Mouse (Mus musculus): ENCODE measurements around the gene 4922502D21Rik. TPM values are rescaled to one million over a fixed set of nuclear protein-coding genes. Genes with fewer than 3 reads are reported as not detected.

The 4922502D21Rik gene
- polyA plus RNA-seq, 1 experiment from 2014 or later, result not detected

GRCm38 (mm10) chr6:129288708-129289107 is 42.9 kb downstream of the 4922502D21Rik start:
- Histone ChIP-seq H3K27me3 (ENCODE audit: control insufficient read depth, insufficient read depth, low read length) (no peaks in the 10 kb centered on the region), H3K4me3 (ENCODE audit: low read depth, low read length) (no peak overlapping the region), H3K4me2 (ENCODE audit: low read depth, low read length) (no peak overlapping the region), H3K36me3 (replicated peaks; ENCODE audit: control insufficient read depth, insufficient read depth, low read depth, low read length) (no peaks in the 10 kb centered on the region), H3K9ac (replicated peaks; ENCODE audit: low read length) (no peak overlapping the region), H3K9me3 (replicated peaks; ENCODE audit: control insufficient read depth, low read length) (no peaks in the 10 kb centered on the region), H3K4me1 (ENCODE audit: control insufficient read depth, insufficient read depth, low read length) (no peaks in the 10 kb centered on the region), H3K27ac (replicated peaks; ENCODE audit: low read depth, low read length) (no peak overlapping the region)
- DNase-seq (ENCODE audit: low spot score), result no peak
- ATAC-seq (replicated peaks; ENCODE audit: insufficient number of reproducible peaks, low FRiP score, low TSS enrichment, low read depth), result no peak

DNA sequence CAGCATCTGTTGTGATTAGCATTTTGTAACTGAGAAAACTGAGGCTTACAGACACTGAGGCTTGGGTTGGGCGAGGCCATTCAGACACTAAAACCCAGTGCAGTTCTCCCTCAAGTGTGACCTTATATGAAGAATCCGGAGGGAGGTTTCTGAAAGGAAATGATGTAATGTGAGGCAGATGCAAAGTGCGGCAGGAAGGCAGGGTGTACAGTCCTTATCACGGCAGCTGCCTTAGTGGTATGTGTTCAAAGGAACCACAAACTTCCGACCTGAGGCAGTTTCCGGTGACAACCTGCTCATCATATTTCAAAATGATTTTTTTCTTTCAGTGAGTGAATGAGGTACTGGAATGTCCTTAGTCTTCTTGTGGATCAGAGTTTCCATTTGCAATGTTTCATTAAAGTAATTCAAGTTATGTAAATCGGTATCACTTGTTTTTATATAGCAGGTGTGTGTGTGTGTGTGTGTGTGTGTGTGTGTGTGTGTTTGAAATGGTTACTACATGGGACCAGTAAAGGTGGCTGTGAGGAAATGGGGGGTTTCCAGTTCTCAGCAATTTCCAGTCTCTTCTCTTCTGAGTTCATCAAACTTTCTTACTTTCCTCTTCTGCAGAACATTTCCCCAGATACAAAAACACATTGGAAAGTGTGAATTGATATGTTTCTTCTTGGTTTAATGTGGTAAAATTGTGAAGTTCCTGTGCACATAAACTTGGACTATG is 47.1 kb downstream of the 4922502D21Rik start:
- WGBS, result 82% methylated on average over 7 of the region's 7 CpGs
- no peak overlapping the region for H3K4me2 ChIP-seq (ENCODE audit: low read depth, low read length)
- no peaks in the 10 kb centered on the region for H3K4me1 ChIP-seq (ENCODE audit: control insufficient read depth, insufficient read depth, low read length)
- no peak overlapping the region for H3K4me3 ChIP-seq (ENCODE audit: low read depth, low read length)
- no peak overlapping the region for H3K9ac ChIP-seq (replicated peaks; ENCODE audit: low read length)
- H3K36me3 ChIP-seq (replicated peaks; ENCODE audit: control insufficient read depth, insufficient read depth, low read depth, low read length), result no peaks in the 10 kb centered on the region
- ATAC-seq (replicated peaks; ENCODE audit: insufficient number of reproducible peaks, low FRiP score, low TSS enrichment, low read depth) (no peak), DNase-seq (ENCODE audit: low spot score) (no peak)
- no peaks in the 10 kb centered on the region for H3K9me3 ChIP-seq (replicated peaks; ENCODE audit: control insufficient read depth, low read length)
- H3K27ac ChIP-seq (replicated peaks; ENCODE audit: low read depth, low read length), result no peak overlapping the region
- H3K27me3 ChIP-seq (ENCODE audit: control insufficient read depth, insufficient read depth, low read length), result no peaks in the 10 kb centered on the region

DNA sequence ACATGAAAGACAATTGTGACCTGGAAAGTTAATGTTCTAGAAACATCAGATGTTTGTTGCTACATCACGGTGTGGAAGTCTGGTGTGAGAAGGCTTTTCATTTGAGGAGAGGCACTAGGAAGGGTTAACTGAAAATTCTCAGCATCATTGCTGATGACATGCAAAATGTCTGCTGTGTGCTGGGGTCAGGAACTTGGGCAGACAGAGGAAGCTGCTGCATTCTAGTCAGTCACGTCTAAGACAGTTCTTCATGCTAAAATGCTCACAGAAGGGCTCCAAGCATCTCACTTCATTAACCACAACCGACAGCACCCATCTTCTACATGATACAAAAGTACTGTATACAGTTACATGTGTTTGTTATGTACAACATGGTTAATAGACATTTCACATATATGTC is 48.3 kb downstream of the 4922502D21Rik start:
- WGBS, result 67% methylated on average over 3 of the region's 3 CpGs
- no peak overlapping the region for H3K27ac ChIP-seq (replicated peaks; ENCODE audit: low read depth, low read length)
- no peak for ATAC-seq (replicated peaks; ENCODE audit: insufficient number of reproducible peaks, low FRiP score, low TSS enrichment, low read depth)

GRCm38 (mm10) chr6:129276483-129276882 is 55.1 kb downstream of the 4922502D21Rik start:
- no peak for DNase-seq (ENCODE audit: low spot score)
- Histone ChIP-seq H3K9me3 (replicated peaks; ENCODE audit: control insufficient read depth, low read length) (no peaks in the 10 kb centered on the region), H3K27ac (replicated peaks; ENCODE audit: low read depth, low read length) (no peak overlapping the region), H3K9ac (replicated peaks; ENCODE audit: low read length) (no peak overlapping the region), H3K4me2 (ENCODE audit: low read depth, low read length) (no peak overlapping the region), H3K27me3 (ENCODE audit: control insufficient read depth, insufficient read depth, low read length) (no peaks in the 10 kb centered on the region), H3K36me3 (replicated peaks; ENCODE audit: control insufficient read depth, insufficient read depth, low read depth, low read length) (no peaks in the 10 kb centered on the region), H3K4me1 (ENCODE audit: control insufficient read depth, insufficient read depth, low read length) (no peaks in the 10 kb centered on the region), H3K4me3 (ENCODE audit: low read depth, low read length) (no peak overlapping the region)
- no peak for ATAC-seq (replicated peaks; ENCODE audit: insufficient number of reproducible peaks, low FRiP score, low TSS enrichment, low read depth)
- 95% methylated on average over 2 of the region's 2 CpGs for WGBS

More for the DNA sequence above, 48.3 kb downstream of the 4922502D21Rik start:
- no peaks in the 10 kb centered on the region for H3K27me3 ChIP-seq (ENCODE audit: control insufficient read depth, insufficient read depth, low read length)
- no peak overlapping the region for H3K4me2 ChIP-seq (ENCODE audit: low read depth, low read length)
- no peak overlapping the region for H3K9ac ChIP-seq (replicated peaks; ENCODE audit: low read length)
- no peaks in the 10 kb centered on the region for H3K4me1 ChIP-seq (ENCODE audit: control insufficient read depth, insufficient read depth, low read length)
- no peaks in the 10 kb centered on the region for H3K36me3 ChIP-seq (replicated peaks; ENCODE audit: control insufficient read depth, insufficient read depth, low read depth, low read length)
- no peak for DNase-seq (ENCODE audit: low spot score)
- no peak overlapping the region for H3K4me3 ChIP-seq (ENCODE audit: low read depth, low read length)
- no peaks in the 10 kb centered on the region for H3K9me3 ChIP-seq (replicated peaks; ENCODE audit: control insufficient read depth, low read length)

GRCm38 (mm10) chr6:129275624-129276203 is 55.9 kb downstream of the 4922502D21Rik start:
- no peak for DNase-seq (ENCODE audit: low spot score)

DNA sequence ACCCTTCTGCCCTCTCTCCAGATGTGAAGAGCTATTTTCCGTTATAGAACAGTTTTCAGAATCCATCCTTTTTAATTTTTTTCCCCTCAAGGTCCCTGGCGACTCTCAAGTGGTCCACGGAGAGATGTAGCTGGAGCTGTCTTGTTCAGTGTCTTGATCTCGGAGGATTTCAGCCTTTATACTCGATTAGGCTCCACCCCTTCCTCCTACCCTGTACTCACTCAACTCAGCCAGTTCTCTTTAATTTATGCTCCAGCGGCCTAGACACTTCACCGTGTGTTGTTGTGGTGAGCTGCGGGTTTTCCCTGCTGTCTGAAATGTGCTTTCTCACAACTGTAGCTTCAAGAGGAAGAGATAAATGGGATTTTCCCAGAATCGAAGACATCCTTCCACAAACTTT is 56.4 kb downstream of the 4922502D21Rik start, which contains the start of gene Cd69:
Cd69 (minus strand) TSS at position 217 of the 400 bp plus-strand sequence.
- 77% methylated on average over 9 of the region's 9 CpGs for WGBS

More at GRCm38 (mm10) chr6:129275624-129276203, 55.9 kb downstream of the 4922502D21Rik start:
- no peak overlapping the region for H3K4me2 ChIP-seq (ENCODE audit: low read depth, low read length)
- H3K27me3 ChIP-seq (ENCODE audit: control insufficient read depth, insufficient read depth, low read length), result no peaks in the 10 kb centered on the region
- H3K4me1 ChIP-seq (ENCODE audit: control insufficient read depth, insufficient read depth, low read length), result no peaks in the 10 kb centered on the region
- 55% methylated on average over 3 of the region's 3 CpGs for WGBS
- H3K9me3 ChIP-seq (replicated peaks; ENCODE audit: control insufficient read depth, low read length), result no peaks in the 10 kb centered on the region
- no peak overlapping the region for H3K27ac ChIP-seq (replicated peaks; ENCODE audit: low read depth, low read length)
- H3K36me3 ChIP-seq (replicated peaks; ENCODE audit: control insufficient read depth, insufficient read depth, low read depth, low read length), result no peaks in the 10 kb centered on the region
- no peak overlapping the region for H3K9ac ChIP-seq (replicated peaks; ENCODE audit: low read length)
- no peak for ATAC-seq (replicated peaks; ENCODE audit: insufficient number of reproducible peaks, low FRiP score, low TSS enrichment, low read depth)
- H3K4me3 ChIP-seq (ENCODE audit: low read depth, low read length), result no peak overlapping the region

DNA sequence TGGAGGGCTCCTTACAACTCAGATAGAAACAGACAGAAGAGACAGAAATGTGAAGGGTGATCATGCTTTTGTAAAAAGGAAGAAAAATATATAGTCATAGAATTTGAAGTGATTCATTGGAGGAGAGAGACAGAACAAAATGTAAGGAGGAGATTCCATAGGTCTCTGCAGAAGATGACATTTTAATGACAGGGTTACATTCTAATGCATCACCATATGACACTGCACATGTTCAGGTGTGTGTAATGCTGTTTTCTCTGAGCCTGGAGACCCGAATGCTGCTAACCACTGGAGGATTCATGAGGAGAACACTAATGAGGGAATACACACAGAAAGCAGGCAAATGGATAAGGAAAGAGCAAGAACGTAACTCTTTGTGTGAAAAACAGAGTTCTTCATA is 57.1 kb downstream of the 4922502D21Rik start:
- 84% methylated on average over 2 of the region's 2 CpGs for WGBS
- Histone ChIP-seq H3K4me2 (ENCODE audit: low read depth, low read length) (no peak overlapping the region), H3K9me3 (replicated peaks; ENCODE audit: control insufficient read depth, low read length) (no peaks in the 10 kb centered on the region), H3K9ac (replicated peaks; ENCODE audit: low read length) (no peak overlapping the region), H3K27me3 (ENCODE audit: control insufficient read depth, insufficient read depth, low read length) (no peaks in the 10 kb centered on the region), H3K27ac (replicated peaks; ENCODE audit: low read depth, low read length) (no peak overlapping the region), H3K4me3 (ENCODE audit: low read depth, low read length) (no peak overlapping the region), H3K36me3 (replicated peaks; ENCODE audit: control insufficient read depth, insufficient read depth, low read depth, low read length) (no peaks in the 10 kb centered on the region), H3K4me1 (ENCODE audit: control insufficient read depth, insufficient read depth, low read length) (no peaks in the 10 kb centered on the region)
- DNase-seq (ENCODE audit: low spot score) (no peak), ATAC-seq (replicated peaks; ENCODE audit: insufficient number of reproducible peaks, low FRiP score, low TSS enrichment, low read depth) (no peak)

More for the DNA sequence above, 56.4 kb downstream of the 4922502D21Rik start, which contains the start of gene Cd69:
- ATAC-seq (replicated peaks; ENCODE audit: insufficient number of reproducible peaks, low FRiP score, low TSS enrichment, low read depth), result no peak
- H3K36me3 ChIP-seq (replicated peaks; ENCODE audit: control insufficient read depth, insufficient read depth, low read depth, low read length), result no peaks in the 10 kb centered on the region
- no peaks in the 10 kb centered on the region for H3K27me3 ChIP-seq (ENCODE audit: control insufficient read depth, insufficient read depth, low read length)
- no peaks in the 10 kb centered on the region for H3K4me1 ChIP-seq (ENCODE audit: control insufficient read depth, insufficient read depth, low read length)
- no peak within 1 kb of the TSS for H3K9ac ChIP-seq (replicated peaks; ENCODE audit: low read length)
- H3K9me3 ChIP-seq (replicated peaks; ENCODE audit: control insufficient read depth, low read length), result no peaks in the 10 kb centered on the region
- DNase-seq (ENCODE audit: low spot score), result no peak
- H3K27ac ChIP-seq (replicated peaks; ENCODE audit: low read depth, low read length), result no peak within 1 kb of the TSS
- H3K4me3 ChIP-seq (ENCODE audit: low read depth, low read length), result no peak within 1 kb of the TSS
- H3K4me2 ChIP-seq (ENCODE audit: low read depth, low read length), result no peak within 1 kb of the TSS

GRCm38 (mm10) chr6:129273662-129274061 is 57.9 kb downstream of the 4922502D21Rik start:
- Histone ChIP-seq H3K4me1 (ENCODE audit: control insufficient read depth, insufficient read depth, low read length) (no peaks in the 10 kb centered on the region), H3K9ac (replicated peaks; ENCODE audit: low read length) (no peak overlapping the region), H3K4me3 (ENCODE audit: low read depth, low read length) (no peak overlapping the region), H3K27me3 (ENCODE audit: control insufficient read depth, insufficient read depth, low read length) (no peaks in the 10 kb centered on the region), H3K27ac (replicated peaks; ENCODE audit: low read depth, low read length) (no peak overlapping the region), H3K36me3 (replicated peaks; ENCODE audit: control insufficient read depth, insufficient read depth, low read depth, low read length) (no peaks in the 10 kb centered on the region), H3K9me3 (replicated peaks; ENCODE audit: control insufficient read depth, low read length) (no peaks in the 10 kb centered on the region), H3K4me2 (ENCODE audit: low read depth, low read length) (no peak overlapping the region)
- 86% methylated on average over 3 of the region's 3 CpGs for WGBS
- DNase-seq (ENCODE audit: low spot score), result no peak
- ATAC-seq (replicated peaks; ENCODE audit: insufficient number of reproducible peaks, low FRiP score, low TSS enrichment, low read depth), result no peak

Data from embryonic facial prominence, embryonic 11.5 days (tissue).